Mouse (Mus musculus) spleen, embryonic (tissue): ENCODE results near the gene Stmn1.

ENCODE experiments used
- CTCF ChIA-PET: fragments of 350-600 bp; sonication (Branson Sonifier 250); formaldehyde crosslinking; loops from one replicate; lab custom pipeline; 2022; lab: Charles Lee

Stmn1 gene

GRCm38 (mm10) chr4:134457130-134457825 lies 10.8 kb upstream of the Stmn1 start:
- CTCF ChIA-PET = no interaction called here

GRCm38 (mm10) chr4:134458856-134459255 lies 9.3 kb upstream of the Stmn1 start:
- CTCF ChIA-PET = interaction anchor here (0.6 kb wide), 2 partner anchors 70 to 374 kb away, joined by 3 to 8 read pairs; no protein-coding TSS in a partner anchor

- CTCF ChIA-PET = no interaction called here
Observed at GRCm38 (mm10) chr4:134460277-134460676, 7.8 kb upstream of the Stmn1 start.

- CTCF ChIA-PET = no interaction called here
Observed at GRCm38 (mm10) chr4:134461252-134461651, 6.9 kb upstream of the Stmn1 start.

GRCm38 (mm10) chr4:134465789-134466188 lies 2.3 kb upstream of the Stmn1 start:
- CTCF ChIA-PET = no interaction called here

GRCm38 (mm10) chr4:134466381-134467262 lies 1.5 kb upstream of the Stmn1 start:
- CTCF ChIA-PET = interaction anchor here (0.6 kb wide), 1 partner anchor 66 kb away, joined by 6 read pairs; no protein-coding TSS in a partner anchor

- CTCF ChIA-PET = interaction anchor here (0.6 kb wide), 1 partner anchor 67 kb away, joined by 6 read pairs; no protein-coding TSS in a partner anchor
Observed at GRCm38 (mm10) chr4:134467435-134468214, 495 bp upstream of the Stmn1 start.

- CTCF ChIA-PET = interaction anchor here (0.7 kb wide), 1 partner anchor 312 kb away, joined by 4 read pairs; no protein-coding TSS in a partner anchor
Observed at GRCm38 (mm10) chr4:134468578-134469266, 602 bp downstream of the Stmn1 start.

GRCm38 (mm10) chr4:134469341-134469796 lies 1.2 kb downstream of the Stmn1 start:
- CTCF ChIA-PET = interaction anchor here (0.6 kb wide), 1 partner anchor 740 kb away, joined by 5 read pairs; no protein-coding TSS in a partner anchor

- CTCF ChIA-PET = interaction anchor here (0.6 kb wide), 1 partner anchor 739 kb away, joined by 5 read pairs; no protein-coding TSS in a partner anchor
Observed at GRCm38 (mm10) chr4:134469985-134470384, 1.9 kb downstream of the Stmn1 start.

- CTCF ChIA-PET = interaction anchor here (0.6 to 0.7 kb wide), 2 partner anchors 26 to 1282 kb away, joined by 3 to 4 read pairs; no protein-coding TSS in a partner anchor
Observed at GRCm38 (mm10) chr4:134471469-134471868, 3.3 kb downstream of the Stmn1 start.

GRCm38 (mm10) chr4:134473764-134474163 lies 5.6 kb downstream of the Stmn1 start:
- CTCF ChIA-PET = no interaction called here

GRCm38 (mm10) chr4:134474240-134474639 lies 6.1 kb downstream of the Stmn1 start:
- CTCF ChIA-PET = no interaction called here

- CTCF ChIA-PET = no interaction called here
Observed at GRCm38 (mm10) chr4:134476899-134477298, 8.8 kb downstream of the Stmn1 start.

GRCm38 (mm10) chr4:134478031-134478430 lies 9.9 kb downstream of the Stmn1 start:
- CTCF ChIA-PET = interaction anchor here (0.6 kb wide), 1 partner anchor 82 kb away, joined by 3 read pairs; the partner anchor contains the start of gene Pafah2

GRCm38 (mm10) chr4:134479839-134480238 lies 11.7 kb downstream of the Stmn1 start:
- CTCF ChIA-PET = interaction anchor here (0.7 kb wide), 1 partner anchor 116 kb away, joined by 3 read pairs; no protein-coding TSS in a partner anchor

GRCm38 (mm10) chr4:134480864-134481263 lies 12.7 kb downstream of the Stmn1 start:
- CTCF ChIA-PET = no interaction called here

- CTCF ChIA-PET = no interaction called here
Observed at GRCm38 (mm10) chr4:134481270-134481669, 13.2 kb downstream of the Stmn1 start.

GRCm38 (mm10) chr4:134482442-134482841 lies 14.3 kb downstream of the Stmn1 start:
- CTCF ChIA-PET = no interaction called here

- CTCF ChIA-PET = interaction anchor here (0.7 kb wide), 2 partner anchors 89 to 250 kb away, joined by 6 to 8 read pairs; no protein-coding TSS in a partner anchor
Observed at GRCm38 (mm10) chr4:134483078-134483688, 15.1 kb downstream of the Stmn1 start.
